Mouse (Mus musculus) intestine, embryonic 16.5 days (tissue): ENCODE data around the gene Capn3. TPM values are rescaled to one million over a fixed set of nuclear protein-coding genes. Genes with fewer than 3 reads are reported as not detected.

Experiments
- ATAC-seq: fragments of 200-750 bp; cut with Nextera tagmentation; 2 replicates; pipeline ENCODE4 v1.8.0; 2017; ENCODE audit warnings: moderate TSS enrichment, moderate library complexity
- H3K27ac ChIP-seq: fragments of 300-500 bp; sonication (generic); 2 replicates; pipeline ENCODE4 v1.5.1; 2014; ENCODE audit warnings: mild to moderate bottlenecking, low read length
- H3K27me3 ChIP-seq: fragments of 300-500 bp; sonication (generic); replicated peaks from 2 replicates; pipeline ENCODE4 v1.6.1; 2014; ENCODE audit warnings: low read length, control low read depth, mixed read lengths; ENCODE audit not compliant: control insufficient read depth, insufficient read depth
- H3K36me3 ChIP-seq: fragments of 300-500 bp; sonication (generic); 2 replicates; pipeline ENCODE4 v1.6.1; 2014; ENCODE audit warnings: low read length, control low read depth; ENCODE audit not compliant: control insufficient read depth, insufficient read depth
- H3K4me1 ChIP-seq: fragments of 300-500 bp; sonication (generic); 2 replicates; pipeline ENCODE4 v1.6.1; 2014; ENCODE audit warnings: low read length, control low read depth, mixed read lengths; ENCODE audit not compliant: control insufficient read depth, insufficient read depth
- H3K4me2 ChIP-seq: fragments of 300-500 bp; sonication (generic); 2 replicates; pipeline ENCODE4 v1.6.1; 2014; ENCODE audit warnings: low read depth, low read length, control low read depth
- H3K4me3 ChIP-seq: fragments of 300-500 bp; sonication (generic); 2 replicates; pipeline ENCODE4 v1.5.1; 2014; ENCODE audit warnings: mild to moderate bottlenecking, low read length
- H3K9ac ChIP-seq: fragments of 300-500 bp; sonication (generic); 2 replicates; pipeline ENCODE4 v1.6.1; 2014; ENCODE audit warnings: low read depth, low read length
- H3K9me3 ChIP-seq: fragments of 300-500 bp; sonication (generic); 2 replicates; pipeline ENCODE4 v1.6.1; 2016; ENCODE audit warnings: low read length, control low read depth; ENCODE audit not compliant: control insufficient read depth
- WGBS: fragments of 180-500 bp; shearing (Covaris S2); extraction: QIAGEN DNeasy Blood & Tissue Kit; methylation state at CpG from one replicate; pipeline ENCODE4 v1.1.7; 2014; 5-methylcytosine and 5-hydroxymethylcytosine counted together
- polyA plus RNA-seq: library from polyadenylated mRNA; unstranded; fragments of >200 nt; fragmentation: Nextera tagmentation; extraction: Ambion mirVana; gene quantifications from 2 replicates; pipeline ENCODE4 v1.2.1, GENCODE M21; 2015

The Capn3 gene
- polyA plus RNA-seq, 1 experiment from 2014 or later = 0.77 TPM

DNA sequence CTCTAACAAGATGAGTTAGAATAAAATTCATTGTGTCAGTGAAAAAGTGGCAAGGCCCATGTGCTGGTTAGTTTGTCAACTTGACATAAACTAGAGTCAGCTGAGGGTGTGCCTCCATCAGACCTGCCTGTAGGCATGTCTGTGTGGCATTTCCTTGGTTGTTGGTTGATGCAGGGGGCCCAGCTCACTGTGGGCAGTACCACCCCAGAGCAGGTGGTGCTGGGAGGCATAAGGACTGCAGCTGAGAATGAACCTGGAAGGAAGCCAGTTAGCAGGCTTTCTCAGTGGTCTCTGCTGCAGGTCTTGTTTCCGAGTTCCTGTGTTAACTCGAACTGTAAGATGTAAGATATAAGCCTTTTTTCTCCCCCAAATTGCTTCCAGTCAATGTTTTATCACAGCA, 832 bp upstream of the Capn3 start:
- H3K4me3 ChIP-seq = no peak overlapping the region
- H3K9me3 ChIP-seq = no peaks in the 10 kb centered on the region
- no peak overlapping the region for H3K27ac ChIP-seq
- ATAC-seq = no peak
- H3K4me1 ChIP-seq = no peaks in the 10 kb centered on the region
- H3K9ac ChIP-seq = no peak overlapping the region
- WGBS = 80% methylated on average over 2 of the region's 2 CpGs
- no peaks in the 10 kb centered on the region for H3K27me3 ChIP-seq
- H3K36me3 ChIP-seq = no peaks in the 10 kb centered on the region
- H3K4me2 ChIP-seq = no peak overlapping the region

- no peak overlapping the region for H3K9ac ChIP-seq
- no peak for ATAC-seq
- 86% methylated on average over 4 of the region's 4 CpGs for WGBS
Measured at GRCm38 (mm10) chr2:120460216-120460615, 4.4 kb downstream of the Capn3 start.

DNA sequence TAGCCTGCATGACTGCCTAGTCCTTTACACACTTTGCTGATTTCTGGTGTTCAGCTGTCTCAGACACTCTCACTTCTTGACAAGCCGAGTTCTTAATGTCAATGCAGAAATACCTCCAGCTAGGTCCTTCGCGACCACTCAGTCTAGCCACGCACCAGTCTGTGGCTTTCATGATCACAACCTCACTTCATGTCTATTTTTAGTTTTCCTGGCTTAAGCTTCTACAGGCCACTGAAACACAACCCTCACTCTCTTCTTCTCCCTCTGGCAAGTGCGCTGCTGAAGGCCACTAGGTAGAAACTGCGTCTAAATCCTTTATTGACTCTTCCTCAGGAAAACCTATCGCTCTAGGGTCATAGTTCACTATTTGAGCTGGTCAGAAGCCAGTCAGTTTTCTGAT, 7.5 kb downstream of the Capn3 start:
- WGBS = 74% methylated on average over 7 of the region's 7 CpGs
- no peak overlapping the region for H3K4me2 ChIP-seq
- H3K9ac ChIP-seq = no peak overlapping the region
- H3K4me1 ChIP-seq = no peaks in the 10 kb centered on the region
- no peak overlapping the region for H3K27ac ChIP-seq
- no peaks in the 10 kb centered on the region for H3K9me3 ChIP-seq
- no peaks in the 10 kb centered on the region for H3K27me3 ChIP-seq
- H3K4me3 ChIP-seq = no peak overlapping the region
- H3K36me3 ChIP-seq = no peaks in the 10 kb centered on the region
- no peak for ATAC-seq

More at GRCm38 (mm10) chr2:120460216-120460615, 4.4 kb downstream of the Capn3 start:
- Histone ChIP-seq H3K9me3 (no peaks in the 10 kb centered on the region), H3K4me3 (no peak overlapping the region), H3K27me3 (no peaks in the 10 kb centered on the region), H3K27ac (no peak overlapping the region), H3K36me3 (no peaks in the 10 kb centered on the region), H3K4me1 (no peaks in the 10 kb centered on the region), H3K4me2 (no peak overlapping the region)

- WGBS = 69% methylated on average over 8 of the region's 8 CpGs
- Histone ChIP-seq H3K27ac (no peak overlapping the region), H3K27me3 (no peaks in the 10 kb centered on the region), H3K36me3 (no peaks in the 10 kb centered on the region), H3K4me2 (no peak overlapping the region), H3K4me1 (no peaks in the 10 kb centered on the region), H3K9ac (no peak overlapping the region), H3K4me3 (no peak overlapping the region), H3K9me3 (no peaks in the 10 kb centered on the region)
- ATAC-seq = no peak
Measured at GRCm38 (mm10) chr2:120464091-120464490, 8.3 kb downstream of the Capn3 start.

DNA sequence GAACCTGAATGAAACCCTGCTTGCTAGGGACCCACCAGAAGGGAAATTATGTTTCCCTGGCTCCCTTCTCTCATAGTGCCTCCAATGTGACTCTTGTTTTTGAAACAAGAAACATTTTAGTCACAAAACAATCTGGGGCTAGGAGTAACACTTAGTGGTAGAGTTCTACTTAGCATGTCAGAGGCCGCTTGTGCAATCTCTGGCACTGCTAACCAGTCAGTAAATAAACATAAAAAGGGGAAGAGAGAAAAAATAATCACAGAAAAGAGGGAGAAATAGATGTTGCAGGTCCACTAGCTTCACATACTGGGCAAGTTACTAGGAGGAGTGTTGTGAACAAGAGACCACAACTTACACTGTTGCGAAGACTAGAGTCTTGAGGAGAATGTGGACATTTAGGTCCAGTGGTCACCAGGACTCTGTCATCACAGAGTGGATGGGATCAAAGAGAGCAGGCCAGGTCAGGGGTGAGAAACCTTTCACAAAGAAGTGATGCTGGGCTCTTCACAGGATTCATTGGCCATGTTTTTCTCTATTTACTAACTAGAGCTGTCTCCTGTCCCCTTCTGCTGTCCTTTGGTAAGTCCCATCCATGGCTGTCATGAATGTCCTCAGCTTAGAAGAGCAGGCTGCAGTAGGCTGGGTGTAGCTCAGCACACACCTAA, 9.0 kb downstream of the Capn3 start:
- Histone ChIP-seq H3K9me3 (no peaks in the 10 kb centered on the region), H3K4me1 (no peaks in the 10 kb centered on the region), H3K9ac (no peak overlapping the region), H3K27ac (no peak overlapping the region), H3K36me3 (no peaks in the 10 kb centered on the region), H3K4me2 (no peak overlapping the region), H3K27me3 (no peaks in the 10 kb centered on the region), H3K4me3 (no peak overlapping the region)
- no peak for ATAC-seq
- 90% methylated on average over 2 of the region's 2 CpGs for WGBS

DNA sequence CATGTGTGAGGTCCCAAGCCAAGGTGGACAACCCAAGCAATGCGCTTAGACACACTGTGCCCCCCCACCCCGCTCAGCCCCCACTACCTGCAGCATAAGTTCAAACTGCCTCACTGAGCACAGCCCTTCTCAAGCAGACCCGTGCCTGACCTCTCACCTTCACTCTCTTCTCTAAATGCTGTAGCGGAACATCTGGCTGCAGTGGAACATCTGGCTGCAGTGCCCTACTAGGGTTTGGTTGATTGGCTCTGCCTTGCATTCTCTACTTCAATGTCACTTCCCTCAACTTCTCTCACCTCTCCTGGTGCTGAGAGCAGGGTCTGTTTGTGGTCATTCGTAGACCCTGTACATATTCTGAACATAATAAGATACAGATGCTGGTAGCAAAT, 9.6 kb downstream of the Capn3 start:
- Histone ChIP-seq H3K9ac (no peak overlapping the region), H3K36me3 (no peaks in the 10 kb centered on the region), H3K27ac (no peak overlapping the region), H3K27me3 (no peaks in the 10 kb centered on the region), H3K4me3 (no peak overlapping the region), H3K9me3 (no peaks in the 10 kb centered on the region), H3K4me1 (no peaks in the 10 kb centered on the region), H3K4me2 (no peak overlapping the region)
- ATAC-seq = no peak
- 85% methylated on average over 5 of the region's 5 CpGs for WGBS

GRCm38 (mm10) chr2:120468011-120468410, 12.2 kb downstream of the Capn3 start:
- Histone ChIP-seq H3K4me2 (no peak overlapping the region), H3K9ac (no peak overlapping the region), H3K4me1 (no peaks in the 10 kb centered on the region), H3K9me3 (no peaks in the 10 kb centered on the region), H3K36me3 (no peaks in the 10 kb centered on the region), H3K4me3 (no peak overlapping the region), H3K27me3 (no peaks in the 10 kb centered on the region), H3K27ac (no peak overlapping the region)
- no peak for ATAC-seq

DNA sequence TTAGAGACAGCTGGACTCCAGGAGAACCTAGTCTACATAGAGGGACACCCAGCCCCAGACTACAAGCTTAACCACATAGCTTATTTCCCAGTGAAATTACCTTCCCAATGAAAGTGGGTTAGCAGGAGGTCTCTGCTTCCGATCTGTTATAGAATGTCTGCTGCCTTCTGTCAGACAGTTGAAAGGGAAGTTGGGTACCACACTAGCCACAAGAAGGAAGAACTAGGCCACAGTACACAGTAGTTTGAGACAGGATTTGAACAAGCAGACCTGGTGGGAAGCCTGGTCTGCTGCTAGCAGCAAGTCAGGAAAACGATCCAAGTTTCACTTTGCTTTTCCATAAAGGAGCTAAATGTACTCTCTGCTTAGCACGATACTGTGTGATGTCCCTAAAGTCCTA, 13.4 kb downstream of the Capn3 start:
- H3K27ac ChIP-seq = no peak overlapping the region
- WGBS = 84% methylated on average over 3 of the region's 3 CpGs
- H3K9me3 ChIP-seq = no peaks in the 10 kb centered on the region
- no peaks in the 10 kb centered on the region for H3K27me3 ChIP-seq
- H3K4me2 ChIP-seq = no peak overlapping the region
- no peaks in the 10 kb centered on the region for H3K36me3 ChIP-seq
- no peak for ATAC-seq
- H3K9ac ChIP-seq = no peak overlapping the region
- H3K4me3 ChIP-seq = no peak overlapping the region
- no peaks in the 10 kb centered on the region for H3K4me1 ChIP-seq

DNA sequence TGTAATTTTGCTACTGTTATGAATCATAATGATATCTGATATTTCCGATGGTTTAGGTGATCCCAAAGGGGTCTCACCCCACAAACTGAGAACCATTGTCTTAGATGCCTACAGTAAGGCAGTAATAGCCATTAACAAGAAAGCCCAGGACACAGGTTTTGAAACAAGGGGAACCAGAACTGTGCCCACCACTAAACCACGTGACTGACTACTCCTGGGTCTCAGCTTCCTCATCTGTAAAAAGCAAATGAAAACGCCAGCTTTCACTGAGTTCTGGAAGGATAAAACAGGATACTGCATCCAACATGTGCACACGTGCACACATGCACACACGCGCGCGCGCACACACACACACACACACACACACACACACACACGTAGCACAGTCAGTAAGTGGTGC, 13.9 kb downstream of the Capn3 start:
- no peak overlapping the region for H3K27ac ChIP-seq
- no peaks in the 10 kb centered on the region for H3K36me3 ChIP-seq
- no peaks in the 10 kb centered on the region for H3K27me3 ChIP-seq
- no peaks in the 10 kb centered on the region for H3K9me3 ChIP-seq
- no peak overlapping the region for H3K4me2 ChIP-seq
- H3K9ac ChIP-seq = no peak overlapping the region
- H3K4me3 ChIP-seq = no peak overlapping the region
- WGBS = 85% methylated on average over 10 of the region's 10 CpGs
- no peaks in the 10 kb centered on the region for H3K4me1 ChIP-seq
- ATAC-seq = no peak

GRCm38 (mm10) chr2:120470856-120471255, 15.0 kb downstream of the Capn3 start:
- Histone ChIP-seq H3K27me3 (no peaks in the 10 kb centered on the region), H3K9ac (no peak overlapping the region), H3K27ac (no peak overlapping the region), H3K4me2 (no peak overlapping the region), H3K9me3 (no peaks in the 10 kb centered on the region), H3K36me3 (no peaks in the 10 kb centered on the region), H3K4me1 (no peaks in the 10 kb centered on the region), H3K4me3 (no peak overlapping the region)
- no peak for ATAC-seq
- WGBS = 71% methylated on average over 4 of the region's 4 CpGs
